Mouse (Mus musculus) cerebellum, postnatal 36 days (tissue): ENCODE data around the gene Ldah.
"Not testable (repeated sequence)": the region's sequence is repeated elsewhere in the genome, so short reads cannot be mapped to it uniquely, and the experiment has no call there.

Experiments used
- DNase-seq, 2 experiments: peaks; one replicate each; pipeline ENCODE4 v3.0.0; 2021 to 2022; ENCODE audit warnings: mixed read lengths in 2 of 2

Ldah gene

DNA sequence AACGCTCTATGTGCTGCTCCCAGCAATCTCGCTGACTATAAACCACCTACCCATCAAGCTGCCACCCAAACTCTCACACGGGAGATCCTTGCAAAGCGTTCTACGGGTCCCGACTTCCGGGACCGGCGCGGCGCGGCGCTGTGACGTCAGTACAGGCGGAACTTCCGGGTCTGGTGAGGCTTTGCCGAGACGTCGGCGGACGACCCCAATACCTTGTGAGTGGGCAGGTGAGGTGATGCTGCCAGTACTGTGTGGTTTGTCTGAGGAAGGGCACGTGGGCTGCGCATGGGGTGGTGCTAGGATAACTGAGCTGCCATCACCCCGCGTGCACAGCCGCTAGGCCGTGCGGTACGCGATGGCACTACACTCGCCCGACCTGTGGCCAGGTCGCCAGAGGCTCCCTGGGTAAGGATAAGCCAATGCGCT is at the start of gene Ldah:
Ldah (plus strand) TSS at position 130 of the 426 bp plus-strand sequence.
- peak; percentile 92 for DNase-seq

GRCm38 (mm10) chr12:8167743-8168142 is 40.2 kb upstream of the Ldah start:
- no peak for DNase-seq

GRCm38 (mm10) chr12:8180921-8181320 is 27.0 kb upstream of the Ldah start:
- DNase-seq: no peak

DNA sequence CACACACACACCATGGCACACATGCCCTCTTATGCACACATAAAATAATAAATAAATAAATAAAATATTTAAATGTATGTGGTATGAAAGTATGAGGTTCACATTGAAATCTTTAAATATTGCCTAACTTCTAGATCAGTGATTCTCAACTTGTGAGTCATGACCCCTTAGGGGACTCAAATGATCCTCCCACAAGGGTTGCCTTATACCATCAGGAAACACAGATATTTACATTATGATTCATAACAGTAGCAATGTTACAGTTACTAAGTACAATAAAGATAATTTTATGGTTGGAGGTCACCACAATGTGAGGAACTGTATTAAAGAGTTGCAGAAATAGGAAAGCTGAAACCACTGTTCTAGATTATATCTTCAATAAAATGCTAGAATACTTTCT is 26.2 kb upstream of the Ldah start:
- DNase-seq: no peak

DNA sequence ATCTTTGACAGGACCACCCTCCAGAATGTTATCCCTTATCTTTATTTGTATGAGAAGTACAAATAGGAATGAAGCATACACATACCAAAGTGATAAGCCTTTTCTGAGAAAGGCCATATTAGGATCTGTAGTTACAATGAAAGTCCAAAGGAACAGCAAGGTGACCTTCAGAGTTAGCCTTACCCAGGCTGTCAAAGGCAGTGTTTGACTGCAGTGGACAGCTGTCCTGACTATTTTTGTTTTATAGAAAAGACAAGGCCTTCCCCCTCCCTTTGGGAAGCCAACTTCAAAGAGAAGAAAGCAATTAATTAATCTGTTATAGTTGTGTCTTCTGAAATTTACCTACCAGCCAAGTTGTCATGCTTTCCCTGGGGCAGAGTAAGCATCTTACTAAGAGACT is 23.4 kb upstream of the Ldah start:
- no peak for DNase-seq

DNA sequence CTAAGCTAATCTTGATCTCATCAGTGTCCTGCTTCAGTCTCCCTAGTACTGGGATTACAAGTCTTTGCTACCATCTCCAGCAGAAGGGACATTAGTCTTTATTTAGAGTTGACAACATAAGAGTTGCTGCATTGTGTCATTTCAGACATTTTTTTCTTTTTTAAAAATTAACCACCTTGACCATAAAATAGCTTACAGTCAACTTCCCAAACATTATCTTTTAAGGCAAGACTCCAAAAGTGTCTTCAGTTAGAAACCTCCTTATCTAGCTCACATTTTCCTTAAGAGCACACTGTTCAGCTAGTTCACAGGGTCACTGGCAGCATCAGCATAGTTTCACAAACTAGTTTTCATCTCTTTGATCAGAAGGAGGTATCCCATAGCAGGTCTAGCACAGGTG is 19.7 kb upstream of the Ldah start:
- no peak for DNase-seq

DNA sequence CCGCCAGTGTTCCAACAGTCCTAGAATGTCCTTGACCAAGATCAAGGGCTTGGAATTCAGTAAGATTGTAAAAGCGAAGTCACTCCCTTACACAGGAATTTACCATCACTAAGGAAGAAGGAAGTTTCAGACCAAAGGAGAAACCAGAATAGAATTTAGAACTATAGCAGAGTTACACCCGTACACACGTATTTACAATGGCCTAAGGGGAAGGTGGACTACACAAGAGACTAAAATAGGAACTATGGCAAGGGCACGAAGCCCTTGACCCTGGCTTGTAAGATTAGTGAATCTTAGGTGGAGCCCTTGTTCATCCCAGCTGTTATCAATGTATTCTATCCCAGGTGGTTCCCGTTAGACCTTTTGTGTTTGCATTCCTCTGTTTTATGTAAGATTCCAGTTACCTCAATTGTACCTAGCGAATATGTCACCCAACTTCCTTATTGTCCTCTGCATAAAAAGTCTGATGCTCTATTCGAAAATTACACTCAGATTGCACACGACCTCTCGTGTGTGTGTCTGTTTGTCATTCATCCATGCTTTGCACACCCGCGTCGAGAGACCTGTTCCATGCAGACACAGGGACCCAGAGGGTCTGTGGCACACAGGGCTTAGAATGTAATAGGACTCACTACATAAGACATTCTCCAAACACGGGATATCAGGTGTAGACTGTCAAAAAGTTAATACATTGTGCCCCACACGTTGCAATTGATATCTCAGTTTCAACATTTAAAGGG is 18.9 kb upstream of the Ldah start:
- DNase-seq: not testable (repeated sequence)

- no peak for DNase-seq
Observed at GRCm38 (mm10) chr12:8189722-8190121, 18.2 kb upstream of the Ldah start.

GRCm38 (mm10) chr12:8205721-8206120 is 2.2 kb upstream of the Ldah start:
- no peak for DNase-seq

GRCm38 (mm10) chr12:8207578-8207977 is 329 bp upstream of the Ldah start:
- DNase-seq: no peak

GRCm38 (mm10) chr12:8216392-8217280 is 8.7 kb downstream of the Ldah start:
- DNase-seq: no peak

- DNase-seq: no peak
Observed at GRCm38 (mm10) chr12:8223036-8223435, 15.1 kb downstream of the Ldah start.

DNA sequence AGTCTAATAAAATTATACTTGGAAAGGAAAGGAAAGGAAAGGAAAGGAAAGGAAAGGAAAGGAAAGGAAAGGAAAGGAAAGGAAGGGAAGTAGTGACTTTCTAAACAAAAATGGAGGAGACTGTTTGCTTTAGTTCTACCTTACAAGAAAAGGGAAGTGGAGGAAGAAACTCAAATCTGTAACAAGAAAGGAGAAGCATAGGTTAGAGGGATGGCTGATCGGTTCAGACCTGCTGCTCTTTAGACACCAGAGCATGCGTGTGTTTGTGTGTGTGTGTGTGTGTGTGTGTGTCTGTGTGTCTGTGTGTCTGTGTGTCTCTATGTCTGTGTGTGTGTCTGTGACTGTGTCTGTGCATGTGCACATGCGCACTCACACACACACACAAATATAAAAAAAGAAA is 23.2 kb downstream of the Ldah start:
- no peak for DNase-seq

DNA sequence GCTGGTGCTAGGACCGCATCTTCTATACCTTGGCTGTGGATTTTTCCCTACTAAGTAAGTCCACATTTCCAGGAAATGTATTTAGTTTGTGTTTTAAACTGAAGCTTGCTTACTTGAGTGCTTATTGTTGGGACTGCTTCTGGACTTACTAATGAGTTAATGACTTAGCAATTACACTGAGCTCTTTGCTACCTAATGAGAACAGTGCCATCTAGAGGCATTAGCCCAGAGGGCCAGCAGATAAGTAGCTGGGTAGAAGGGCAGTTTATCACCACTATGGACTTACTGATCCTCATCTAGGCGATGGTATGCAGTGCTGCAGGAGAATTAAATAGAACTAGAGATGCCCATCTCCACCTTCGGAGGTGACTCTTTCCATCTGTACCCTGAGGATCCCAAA is 24.8 kb downstream of the Ldah start:
- peak in 1 of 2 experiments; percentile 11 for DNase-seq

GRCm38 (mm10) chr12:8242181-8242580 is 34.3 kb downstream of the Ldah start:
- no peak for DNase-seq

DNA sequence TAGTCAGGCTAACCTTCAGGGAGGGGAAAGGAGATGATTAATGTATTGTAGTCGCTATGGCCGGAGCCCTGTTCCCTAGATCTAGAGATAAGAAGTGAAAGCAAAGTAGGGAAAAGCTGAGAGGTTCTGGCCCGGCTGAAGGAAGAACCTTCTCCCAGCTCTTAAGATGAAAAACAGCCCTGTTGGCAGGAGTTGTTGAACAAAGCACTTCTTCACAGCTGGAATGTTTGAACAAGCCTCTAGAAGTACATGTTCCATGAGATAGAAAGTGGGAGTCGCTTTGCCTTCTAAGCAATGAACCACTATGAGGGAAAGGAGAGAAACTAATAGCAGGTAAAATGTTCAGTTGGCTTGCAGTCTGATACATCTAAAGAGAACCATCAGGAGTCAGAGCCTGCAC is 36.8 kb downstream of the Ldah start:
- DNase-seq: no peak

GRCm38 (mm10) chr12:8260297-8260696 is 52.4 kb downstream of the Ldah start:
- no peak for DNase-seq

GRCm38 (mm10) chr12:8266311-8266710 is 58.4 kb downstream of the Ldah start:
- DNase-seq: no peak

- DNase-seq: no peak
Observed at GRCm38 (mm10) chr12:8269627-8270026, 61.7 kb downstream of the Ldah start.

DNA sequence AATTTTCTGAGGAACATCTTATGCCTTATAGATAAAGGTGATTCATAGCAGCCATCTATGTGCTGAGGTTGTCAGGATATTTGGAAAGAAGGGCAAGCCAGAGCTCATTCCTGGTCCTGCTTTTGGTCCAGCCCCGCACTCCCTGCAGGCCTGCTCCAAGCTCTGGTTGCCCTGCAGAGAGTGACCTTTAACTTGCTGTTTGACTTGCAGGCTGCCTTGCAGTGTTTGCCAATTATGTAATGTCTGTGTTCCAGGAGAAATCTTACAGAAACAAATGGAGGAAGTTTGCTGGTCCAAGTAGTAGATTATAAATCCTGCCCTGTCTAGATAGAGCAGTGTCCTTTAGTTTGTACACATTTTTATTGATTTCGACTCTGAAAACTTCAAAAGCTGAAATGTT is 63.5 kb downstream of the Ldah start:
- DNase-seq: no peak

DNA sequence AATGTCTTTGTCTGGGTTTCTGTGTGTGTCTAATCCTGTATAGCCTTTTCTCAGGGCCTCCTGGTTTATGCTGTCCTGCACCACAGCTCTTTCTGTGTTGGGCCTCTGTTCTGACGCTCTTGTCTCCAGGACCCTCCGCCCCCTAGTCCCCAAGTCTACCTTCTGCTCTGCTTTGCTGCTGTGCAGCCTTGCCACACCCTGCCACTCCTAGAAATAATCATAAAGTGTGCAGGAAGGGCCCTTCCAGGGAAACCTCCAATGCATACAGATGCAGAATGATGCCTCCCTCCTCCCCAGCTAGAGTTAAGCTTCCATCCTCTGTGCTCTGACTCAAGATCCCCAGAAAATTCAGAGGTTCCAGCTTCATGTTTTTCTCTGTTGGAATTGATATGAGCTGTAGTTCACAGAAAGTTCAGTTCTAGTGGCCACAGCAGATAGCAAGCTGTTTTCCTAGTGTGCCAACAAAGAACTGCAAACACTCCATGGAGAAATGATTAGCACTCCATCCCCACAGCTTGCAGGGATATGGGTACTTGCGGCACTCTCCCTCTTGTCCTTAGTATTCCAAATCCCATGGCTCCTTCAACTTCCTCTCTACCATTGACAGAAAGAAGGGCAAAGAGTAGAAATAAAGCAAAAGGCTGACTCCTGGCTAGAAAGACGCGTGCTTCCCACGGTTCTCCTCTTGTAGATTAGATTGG is 65.7 kb downstream of the Ldah start:
- DNase-seq: no peak

DNA sequence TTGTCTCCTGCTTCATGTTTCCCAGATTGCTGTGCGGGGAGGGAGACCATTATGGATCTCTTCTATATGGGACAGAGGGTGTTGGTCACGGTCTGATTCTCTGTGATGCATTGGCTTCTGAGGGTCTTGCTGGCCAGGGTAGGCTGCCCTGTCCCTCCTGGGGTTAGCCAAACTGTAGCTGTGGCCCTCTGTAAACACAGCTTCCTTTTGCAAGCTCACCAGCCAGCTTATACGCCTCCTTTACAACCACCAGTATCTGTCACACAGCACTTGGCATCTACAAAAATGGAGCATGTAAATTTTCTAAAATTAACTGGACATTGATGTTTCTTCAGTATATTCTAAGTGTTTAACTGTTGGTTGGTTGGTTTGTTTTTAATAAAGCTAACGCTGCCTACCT is 67.5 kb downstream of the Ldah start:
- DNase-seq: no peak

DNA sequence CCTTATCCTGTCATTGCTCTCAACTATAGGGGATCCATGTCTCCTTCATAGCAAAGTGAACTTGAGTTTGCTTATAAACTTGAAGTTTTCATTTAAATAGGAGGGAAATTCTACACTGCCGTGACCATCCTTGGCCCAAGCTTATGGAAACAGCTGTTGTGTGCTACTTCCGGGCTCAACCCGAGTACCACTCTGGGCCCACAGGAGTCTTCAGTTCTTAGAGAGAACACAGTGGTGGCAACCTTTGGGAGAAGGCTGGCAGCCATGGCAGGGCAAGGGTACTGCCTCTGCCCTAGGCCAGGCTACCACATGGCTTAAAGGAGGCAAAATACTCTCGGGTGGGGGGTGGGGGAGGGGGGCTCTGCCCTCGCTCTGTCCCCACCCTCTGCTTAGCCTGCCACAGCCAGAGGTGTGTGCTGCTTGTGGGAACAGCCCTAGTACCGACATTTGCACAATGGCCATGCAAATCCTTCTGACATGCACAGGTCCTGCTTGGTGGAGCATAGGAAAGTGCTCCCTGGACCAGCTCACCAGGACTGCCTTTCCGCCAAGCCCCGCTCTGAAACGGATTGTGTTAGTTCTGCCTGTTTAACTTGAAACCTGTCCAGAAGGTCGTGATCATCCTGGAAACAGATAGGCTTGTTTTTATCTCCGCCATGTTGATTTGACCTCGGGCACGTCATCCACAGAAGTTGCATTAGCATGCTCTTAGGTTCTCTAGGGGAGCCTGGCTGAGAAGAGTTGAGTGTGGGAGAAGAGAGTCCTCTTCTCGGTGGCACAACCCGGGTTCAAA is 73.5 kb downstream of the Ldah start:
- no peak for DNase-seq
